Mouse (Mus musculus) embryonic facial prominence, embryonic 13.5 days (tissue): ENCODE measurements at regions not wholly inside any gene's neighbourhood (a gene's known extent, or its start where the extent isn't known, plus 50 kb on each side); places are given as distances from the start of the nearest gene placed in this dataset.

Experiments
- ATAC-seq: fragments of 200-750 bp; cut with Nextera tagmentation; 2 replicates; pipeline ENCODE4 v1.8.0; 2017; ENCODE audit warnings: low read depth; ENCODE audit not compliant: insufficient number of reproducible peaks, insufficient read depth, low FRiP score, low TSS enrichment
- H3K27ac ChIP-seq: fragments of 300-500 bp; sonication (generic); 2 replicates; pipeline ENCODE4 v1.5.1; 2015; ENCODE audit warnings: moderate library complexity, mild to moderate bottlenecking, inconsistent platforms
- H3K27me3 ChIP-seq: fragments of 300-500 bp; sonication (generic); 2 replicates; pipeline ENCODE4 v1.6.1; 2015; ENCODE audit warnings: mild to moderate bottlenecking, inconsistent platforms
- H3K36me3 ChIP-seq: fragments of 300-500 bp; sonication (generic); 2 replicates; pipeline ENCODE4 v1.6.1; 2015; ENCODE audit warnings: mild to moderate bottlenecking, inconsistent platforms
- H3K4me1 ChIP-seq: fragments of 300-500 bp; sonication (generic); 2 replicates; pipeline ENCODE4 v1.6.1; 2015; ENCODE audit warnings: inconsistent platforms
- H3K4me2 ChIP-seq: fragments of 300-500 bp; sonication (generic); 2 replicates; pipeline ENCODE4 v1.6.1; 2015; ENCODE audit warnings: moderate library complexity, mild to moderate bottlenecking, inconsistent platforms
- H3K4me3 ChIP-seq: fragments of 300-500 bp; sonication (generic); 2 replicates; pipeline ENCODE4 v1.5.1; 2015; ENCODE audit warnings: mild to moderate bottlenecking, inconsistent platforms
- H3K9ac ChIP-seq: fragments of 300-500 bp; sonication (generic); 2 replicates; pipeline ENCODE4 v1.6.1; 2015; ENCODE audit warnings: mild to moderate bottlenecking, inconsistent platforms
- H3K9me3 ChIP-seq: fragments of 300-500 bp; sonication (generic); 2 replicates; pipeline ENCODE4 v1.6.1; 2016; ENCODE audit warnings: inconsistent platforms
- WGBS: fragments of 180-500 bp; shearing (Covaris S2); methylation state at CpG from one replicate; pipeline ENCODE4 v1.1.7; 2015; ENCODE audit warnings: mixed read lengths; 5-methylcytosine and 5-hydroxymethylcytosine counted together

DNA sequence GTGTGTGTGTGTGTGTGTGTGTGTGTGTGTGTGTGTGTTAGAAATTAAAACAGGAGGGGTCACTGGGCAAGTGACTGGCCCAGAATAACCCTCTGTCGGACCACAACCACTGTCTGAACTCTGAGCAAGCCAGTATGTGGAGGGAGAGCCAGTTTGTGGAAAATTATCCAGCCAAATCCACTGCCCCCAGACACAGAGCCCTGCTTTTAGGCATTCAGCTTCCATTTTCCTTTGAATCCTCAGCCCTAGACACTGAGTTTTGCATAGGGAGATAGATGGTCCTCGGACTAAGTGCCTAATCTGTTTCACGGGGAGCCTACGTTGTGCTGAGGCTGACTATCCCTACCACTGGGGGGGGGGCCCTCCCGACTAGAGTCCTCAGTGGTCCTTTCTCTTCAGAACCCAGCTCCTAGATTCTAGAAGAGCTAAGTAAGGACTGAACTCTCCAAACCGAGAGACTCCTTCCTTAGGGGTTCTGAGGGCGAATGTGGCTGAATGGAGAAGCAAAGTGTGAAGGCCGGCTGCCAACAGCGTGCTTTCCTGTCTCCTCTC is 136.2 kb upstream of the Haao start:
- no peaks in the 10 kb centered on the region for H3K27me3 ChIP-seq
- H3K4me3 ChIP-seq = no peak overlapping the region
- H3K9me3 ChIP-seq = no peaks in the 10 kb centered on the region
- ATAC-seq = no peak
- peak overlapping the region; percentile 92 for H3K27ac ChIP-seq
- no peaks in the 10 kb centered on the region for H3K36me3 ChIP-seq
- peaks cover 88% of the 10 kb centered on the region for H3K4me1 ChIP-seq
- H3K9ac ChIP-seq = no peak overlapping the region
- no peak overlapping the region for H3K4me2 ChIP-seq
- WGBS = 88% methylated on average over 9 of the region's 9 CpGs

DNA sequence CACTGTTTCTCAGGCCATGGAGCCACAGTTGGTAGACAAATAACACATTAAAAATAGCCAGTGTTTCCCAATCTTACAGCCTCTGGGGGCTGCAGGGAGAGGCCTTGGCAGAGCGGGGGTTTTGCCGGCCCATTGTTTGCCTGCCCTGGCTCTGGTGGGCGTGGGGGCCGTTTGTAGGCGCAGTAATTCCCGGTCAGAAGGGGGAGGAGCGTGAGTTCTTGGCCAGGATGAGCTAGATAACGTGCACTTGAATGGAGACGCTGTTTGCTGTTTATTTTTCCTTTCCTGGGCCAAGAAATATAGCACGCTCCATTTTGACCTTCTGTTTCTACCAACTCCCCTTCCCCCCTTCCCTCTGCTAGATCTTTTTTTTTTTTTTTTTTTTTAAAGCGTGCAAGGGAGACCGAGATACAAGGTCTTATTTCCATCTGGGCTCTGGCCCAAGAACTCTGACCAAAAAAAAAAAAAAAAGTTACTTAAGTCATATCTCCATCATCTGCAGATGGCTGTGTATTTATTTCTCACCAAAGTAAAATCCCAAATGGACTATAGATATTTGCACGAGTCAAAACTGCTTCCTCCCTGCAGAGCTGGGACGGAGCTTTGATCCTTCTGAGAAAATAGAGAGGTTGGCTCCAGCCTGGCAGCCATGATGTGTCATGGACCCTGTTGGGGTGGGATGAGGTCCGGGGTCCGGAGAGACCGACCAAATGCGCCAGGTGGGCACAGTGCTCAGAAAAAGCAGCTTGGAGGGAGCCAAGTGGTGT is 135.5 kb upstream of the Haao start:
- no peaks in the 10 kb centered on the region for H3K9me3 ChIP-seq
- H3K27me3 ChIP-seq = no peaks in the 10 kb centered on the region
- no peak overlapping the region for H3K4me3 ChIP-seq
- WGBS = 36% methylated on average over 18 of the region's 18 CpGs
- no peak overlapping the region for H3K4me2 ChIP-seq
- H3K9ac ChIP-seq = peak overlapping the region; percentile 37; the same call in 1 of the 2 replicates
- peaks cover 86% of the 10 kb centered on the region for H3K4me1 ChIP-seq
- no peaks in the 10 kb centered on the region for H3K36me3 ChIP-seq
- peak overlapping the region; percentile 95 for H3K27ac ChIP-seq
- ATAC-seq = peak; percentile 48

DNA sequence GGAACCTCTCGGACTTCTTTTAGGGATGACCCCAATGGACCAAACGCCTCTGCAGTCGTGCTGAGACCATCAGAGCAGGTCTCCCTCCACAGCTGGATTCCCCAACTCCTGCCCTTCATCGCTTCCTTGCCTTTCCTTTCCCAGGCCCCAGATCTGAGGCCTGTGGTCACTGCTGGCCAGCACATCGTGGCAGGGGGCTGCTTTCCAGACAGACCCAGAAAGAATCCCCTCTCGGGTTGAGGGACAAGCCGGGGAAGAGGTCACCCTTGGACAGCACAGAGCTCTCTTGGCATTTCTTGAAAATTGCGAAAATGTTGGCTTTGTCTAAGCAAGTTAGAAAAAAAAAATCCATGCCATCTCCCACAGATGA is 134.9 kb upstream of the Haao start:
- peaks cover 86% of the 10 kb centered on the region for H3K4me1 ChIP-seq
- H3K4me3 ChIP-seq = no peak overlapping the region
- H3K9ac ChIP-seq = peak overlapping the region; percentile 37; the same call in 1 of the 2 replicates
- peak overlapping the region; percentile 95 for H3K27ac ChIP-seq
- H3K27me3 ChIP-seq = no peaks in the 10 kb centered on the region
- ATAC-seq = no peak
- H3K36me3 ChIP-seq = no peaks in the 10 kb centered on the region
- no peak overlapping the region for H3K4me2 ChIP-seq
- no peaks in the 10 kb centered on the region for H3K9me3 ChIP-seq
- WGBS = 64% methylated on average over 8 of the region's 8 CpGs

DNA sequence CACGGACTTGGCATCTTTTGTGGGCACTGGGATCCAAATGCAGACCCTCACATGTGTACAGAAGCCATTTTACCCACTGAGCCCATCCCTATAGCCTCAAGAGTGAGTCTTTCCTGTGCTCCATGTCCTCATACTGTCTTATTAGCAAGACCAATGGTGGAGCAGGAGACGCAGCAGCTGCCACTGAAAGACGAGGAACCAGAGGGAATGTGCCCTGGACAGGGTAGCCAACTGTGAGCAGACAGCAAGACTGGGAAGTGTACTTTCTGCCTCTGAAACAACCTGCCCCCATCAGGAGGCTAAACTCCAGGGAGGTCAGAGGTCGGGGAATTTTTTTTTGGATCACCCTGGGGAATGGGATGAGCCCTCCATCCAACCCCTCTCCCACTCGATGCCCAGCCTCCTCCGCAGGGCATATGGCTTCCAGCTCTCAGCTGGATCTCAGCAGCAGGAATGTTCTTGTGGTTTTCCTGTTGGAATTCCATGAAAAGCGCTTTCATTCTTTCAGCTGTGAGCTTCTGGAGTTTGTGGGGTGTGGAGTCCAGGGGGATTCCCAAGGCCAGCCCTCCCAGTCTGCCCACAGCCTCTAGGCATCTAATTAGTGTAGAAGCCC is 131.2 kb upstream of the Haao start:
- peak overlapping the region; percentile 7; the same call in 1 of the 2 replicates for H3K4me2 ChIP-seq
- no peaks in the 10 kb centered on the region for H3K27me3 ChIP-seq
- no peak for ATAC-seq
- no peaks in the 10 kb centered on the region for H3K9me3 ChIP-seq
- H3K9ac ChIP-seq = peak overlapping the region; percentile 32; the same call in 1 of the 2 replicates
- H3K4me1 ChIP-seq = peaks cover 55% of the 10 kb centered on the region
- 27% methylated on average over 7 of the region's 7 CpGs for WGBS
- H3K27ac ChIP-seq = peak overlapping the region; percentile 83
- no peak overlapping the region for H3K4me3 ChIP-seq
- H3K36me3 ChIP-seq = no peaks in the 10 kb centered on the region

DNA sequence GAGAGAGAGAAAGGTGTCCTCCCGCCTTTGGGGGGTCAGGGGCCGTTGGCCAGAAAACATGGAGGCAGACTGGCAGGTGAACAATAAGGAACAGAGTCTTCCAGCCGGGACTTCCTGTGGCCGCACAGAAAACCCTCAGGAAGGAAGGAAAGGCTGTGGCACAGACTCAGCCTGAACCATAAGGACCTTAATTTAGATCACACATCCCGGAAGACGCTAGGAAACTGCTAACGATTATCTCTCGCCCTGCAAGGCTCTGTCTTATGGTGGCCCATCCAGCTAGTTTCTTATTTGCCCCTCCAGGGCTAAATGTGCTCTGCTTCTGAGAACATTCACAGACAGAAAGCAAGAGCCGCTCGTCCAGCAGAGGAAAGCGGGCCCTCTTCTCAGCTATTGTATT is 130.0 kb upstream of the Haao start:
- Histone ChIP-seq H3K4me1 (peaks cover 57% of the 10 kb centered on the region), H3K36me3 (no peaks in the 10 kb centered on the region), H3K27me3 (no peaks in the 10 kb centered on the region), H3K27ac (peak overlapping the region; percentile 5; the same call in 1 of the 2 replicates), H3K4me2 (no peak overlapping the region), H3K9ac (no peak overlapping the region), H3K4me3 (no peak overlapping the region), H3K9me3 (no peaks in the 10 kb centered on the region)
- WGBS = 77% methylated on average over 11 of the region's 11 CpGs
- no peak for ATAC-seq

DNA sequence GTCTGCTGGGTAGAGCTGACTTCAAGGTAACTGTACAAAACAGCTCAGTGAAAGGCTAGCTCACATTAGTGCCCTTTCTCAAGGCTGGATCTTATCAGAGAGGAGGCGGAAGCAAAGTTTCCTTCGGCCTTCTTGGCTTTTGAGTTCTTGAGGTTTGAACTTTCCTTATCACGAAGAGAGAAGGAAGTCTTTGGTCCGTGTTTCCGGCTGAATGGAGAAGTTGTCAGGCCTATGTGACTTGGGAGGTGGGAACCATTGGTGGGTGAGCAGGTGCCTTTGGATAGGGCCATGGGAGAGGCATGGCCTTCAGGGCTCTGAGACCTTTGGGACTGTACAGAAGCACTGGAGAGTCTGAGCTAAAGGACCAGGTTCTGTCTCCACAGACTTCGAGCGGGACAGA is 128.1 kb upstream of the Haao start:
- no peak for ATAC-seq
- Histone ChIP-seq H3K4me3 (no peak overlapping the region), H3K4me1 (peaks cover 47% of the 10 kb centered on the region), H3K36me3 (no peaks in the 10 kb centered on the region), H3K4me2 (no peak overlapping the region), H3K9me3 (no peaks in the 10 kb centered on the region), H3K9ac (no peak overlapping the region), H3K27ac (no peak overlapping the region), H3K27me3 (no peaks in the 10 kb centered on the region)
- 90% methylated on average over 7 of the region's 7 CpGs for WGBS

DNA sequence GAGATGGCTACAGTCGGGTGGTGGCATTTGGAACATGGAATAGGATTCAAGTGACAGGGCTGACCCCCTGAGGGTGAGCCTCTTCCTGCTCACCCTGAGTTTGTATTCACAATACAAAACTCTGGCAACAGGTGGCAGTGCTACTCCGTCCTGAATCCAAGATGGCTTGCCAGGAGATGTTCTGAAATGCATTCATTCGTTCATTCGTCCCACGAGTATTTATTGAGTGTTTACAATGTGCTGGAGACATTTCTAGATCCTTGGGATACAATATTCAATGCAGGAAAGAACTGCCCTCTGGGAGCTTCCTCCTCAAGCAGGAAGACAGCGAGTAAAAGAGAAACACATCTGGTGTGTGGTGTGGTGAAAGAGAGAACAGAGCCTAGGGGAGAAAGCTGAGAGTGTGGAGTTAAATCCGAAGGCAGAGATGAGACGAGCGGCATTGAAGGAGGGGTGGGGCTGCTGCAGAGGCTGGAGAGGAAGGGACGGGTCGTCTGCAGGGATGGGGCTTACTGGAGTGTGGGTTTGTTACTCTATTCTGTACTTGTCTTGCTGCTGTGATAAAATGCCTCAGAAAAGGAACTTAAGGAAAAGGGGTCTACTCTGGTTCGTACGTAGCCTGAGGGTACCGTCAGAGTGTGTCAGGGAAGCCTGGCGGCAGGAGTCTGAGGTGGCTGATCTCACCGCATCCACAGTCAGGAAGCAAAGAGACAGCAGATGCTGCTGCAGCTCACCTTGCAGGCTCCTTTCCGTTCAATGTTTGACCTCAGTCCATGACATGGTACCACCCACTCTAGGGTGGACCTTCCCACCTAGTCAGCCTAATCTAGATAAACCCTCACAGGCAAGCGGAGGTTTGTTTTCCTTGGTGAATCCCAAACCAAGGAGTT is 125.9 kb upstream of the Haao start:
- 19% methylated on average over 18 of the region's 18 CpGs for WGBS
- Histone ChIP-seq H3K36me3 (no peaks in the 10 kb centered on the region), H3K27me3 (no peaks in the 10 kb centered on the region), H3K4me2 (peak overlapping the region; percentile 39), H3K9me3 (no peaks in the 10 kb centered on the region), H3K4me1 (peaks cover 44% of the 10 kb centered on the region), H3K4me3 (0 out of 2 replicates have a peak overlapping the region, but pooled peaks have one; percentile 1), H3K9ac (peak overlapping the region; percentile 55), H3K27ac (peak overlapping the region; percentile 57)
- 0 out of 2 replicates have a peak, but pooled peaks have one; percentile 49 for ATAC-seq

DNA sequence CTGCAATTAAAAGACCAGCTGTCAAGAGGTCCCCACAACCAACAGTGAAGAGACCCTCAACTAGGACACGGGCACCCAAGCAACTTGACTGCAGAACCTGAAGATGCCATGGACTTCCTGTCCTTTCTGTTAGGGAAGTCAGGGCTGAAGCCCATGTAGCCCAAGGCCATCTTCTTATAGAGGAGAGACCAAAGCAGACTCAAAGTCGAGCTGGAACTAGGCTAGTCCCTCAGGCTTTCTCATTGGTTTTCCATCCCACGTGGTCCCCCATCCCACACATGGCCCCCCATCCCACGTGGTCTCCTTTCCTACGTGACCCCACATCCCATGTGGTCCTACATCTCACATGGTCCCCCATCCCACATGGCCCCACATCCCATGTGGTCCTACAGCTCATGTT is 125.1 kb upstream of the Haao start:
- Histone ChIP-seq H3K4me3 (no peak overlapping the region), H3K9me3 (0 out of 2 replicates have a peak, but pooled peaks cover 5% of the 10 kb centered on the region), H3K4me1 (peaks cover 37% of the 10 kb centered on the region), H3K27ac (peak overlapping the region; percentile 57; the same call in 1 of the 2 replicates), H3K27me3 (no peaks in the 10 kb centered on the region), H3K9ac (no peak overlapping the region), H3K4me2 (no peak overlapping the region), H3K36me3 (no peaks in the 10 kb centered on the region)
- WGBS = 80% methylated on average over 5 of the region's 5 CpGs
- ATAC-seq = no peak

DNA sequence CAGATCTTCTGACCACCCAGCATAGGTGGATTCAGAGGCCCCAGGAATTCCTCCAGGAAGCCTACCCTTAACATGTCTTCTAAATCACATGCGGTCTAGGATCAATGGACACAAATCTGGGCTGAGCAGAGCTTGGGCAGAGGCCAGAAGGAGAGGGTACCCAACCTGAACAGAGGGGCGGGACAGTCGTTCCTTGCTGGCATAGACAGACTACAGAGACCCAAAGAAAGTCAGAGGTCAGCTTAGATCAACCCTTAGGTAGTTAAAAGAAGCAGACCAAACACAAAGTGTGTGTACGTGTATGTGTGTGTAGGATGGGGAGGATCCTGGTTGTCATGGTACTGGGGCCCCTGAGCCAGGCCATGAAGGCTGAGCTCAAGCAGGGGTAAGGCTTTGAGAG is 124.7 kb upstream of the Haao start:
- Histone ChIP-seq H3K4me3 (no peak overlapping the region), H3K27me3 (no peaks in the 10 kb centered on the region), H3K4me2 (no peak overlapping the region), H3K9me3 (0 out of 2 replicates have a peak, but pooled peaks cover 5% of the 10 kb centered on the region), H3K9ac (no peak overlapping the region), H3K27ac (peak overlapping the region; percentile 57; the same call in 1 of the 2 replicates), H3K36me3 (no peaks in the 10 kb centered on the region), H3K4me1 (peaks cover 35% of the 10 kb centered on the region)
- no peak for ATAC-seq
- 82% methylated on average over 4 of the region's 4 CpGs for WGBS

DNA sequence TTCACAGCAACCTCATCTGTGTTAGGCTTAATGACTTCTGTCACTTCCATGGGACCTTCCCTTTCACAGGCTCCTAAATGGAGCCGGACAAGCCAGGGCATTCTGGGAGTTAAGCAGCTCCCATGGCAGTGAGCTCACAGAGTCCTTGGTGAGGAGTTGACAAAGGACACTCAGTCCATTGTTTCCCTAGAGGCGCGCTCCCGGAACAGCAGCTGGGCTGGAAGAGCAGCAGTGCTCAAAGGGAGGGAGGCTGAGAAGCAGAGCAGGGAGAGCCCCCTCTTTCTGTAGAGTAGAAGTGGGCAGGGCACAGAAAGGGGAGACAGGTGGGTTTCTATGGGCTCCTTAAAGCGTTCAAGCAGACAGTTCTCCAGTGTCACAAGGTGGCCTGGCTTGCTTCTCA is 124.3 kb upstream of the Haao start:
- WGBS = 32% methylated on average over 5 of the region's 5 CpGs
- no peak overlapping the region for H3K27ac ChIP-seq
- H3K9me3 ChIP-seq = 0 out of 2 replicates have a peak, but pooled peaks cover 5% of the 10 kb centered on the region

DNA sequence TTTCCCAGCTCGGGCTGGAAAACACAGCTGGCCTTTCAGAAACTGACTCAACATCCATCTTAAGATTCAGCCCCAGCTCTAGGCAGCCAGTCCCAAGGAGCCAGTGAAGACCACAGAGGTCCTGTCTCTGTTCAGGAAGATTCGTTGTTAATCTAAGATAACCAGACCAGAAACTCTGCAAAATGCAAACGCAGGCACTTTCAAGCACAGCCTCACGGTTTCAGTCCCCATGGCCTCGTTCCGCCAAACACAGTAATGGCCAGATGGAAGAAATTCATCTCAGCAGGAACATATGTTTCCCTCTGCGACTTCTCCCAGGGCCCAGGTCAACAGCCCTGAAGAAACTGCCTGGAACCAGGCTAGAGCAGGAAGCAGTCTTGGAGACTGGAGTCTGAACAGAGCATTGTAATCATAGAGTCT is 121.7 kb upstream of the Haao start:
- Histone ChIP-seq H3K4me3 (no peak overlapping the region), H3K4me2 (no peak overlapping the region), H3K27me3 (no peaks in the 10 kb centered on the region), H3K9me3 (0 out of 2 replicates have a peak, but pooled peaks cover 5% of the 10 kb centered on the region), H3K27ac (peak overlapping the region; percentile 82), H3K9ac (no peak overlapping the region), H3K36me3 (no peaks in the 10 kb centered on the region), H3K4me1 (peaks cover 45% of the 10 kb centered on the region)
- ATAC-seq = no peak
- 28% methylated on average over 7 of the region's 7 CpGs for WGBS

More for the DNA sequence above, 124.3 kb upstream of the Haao start:
- no peak overlapping the region for H3K4me2 ChIP-seq
- H3K4me3 ChIP-seq = no peak overlapping the region
- no peak overlapping the region for H3K9ac ChIP-seq
- H3K27me3 ChIP-seq = no peaks in the 10 kb centered on the region
- H3K4me1 ChIP-seq = peaks cover 35% of the 10 kb centered on the region
- no peak for ATAC-seq
- H3K36me3 ChIP-seq = no peaks in the 10 kb centered on the region
